Mouse (Mus musculus) embryo, embryonic 10.5 days (tissue): ENCODE measurements around the gene Eapp.
A peak's percentile ranks its signal among the peaks of the same experiment; 100 is the strongest.
"Not testable (repeated sequence)": the region's sequence is repeated elsewhere in the genome, so short reads cannot be mapped to it uniquely, and the experiment has no call there.

ENCODE experiments used
- DNase-seq: peaks from one replicate; pipeline ENCODE4 v3.0.0-alpha.2; 2015; ENCODE audit warnings: low spot score

Gene Eapp

GRCm38 (mm10) chr12:54695511-54696241 is at the start of gene Eapp:
Gene Eapp, minus strand, starts transcription at chr12:54695897.
- DNase-seq, result peak; percentile 99

GRCm38 (mm10) chr12:54738661-54739243 is 43.1 kb upstream of the Eapp start:
- DNase-seq, result not testable (repeated sequence)

DNA sequence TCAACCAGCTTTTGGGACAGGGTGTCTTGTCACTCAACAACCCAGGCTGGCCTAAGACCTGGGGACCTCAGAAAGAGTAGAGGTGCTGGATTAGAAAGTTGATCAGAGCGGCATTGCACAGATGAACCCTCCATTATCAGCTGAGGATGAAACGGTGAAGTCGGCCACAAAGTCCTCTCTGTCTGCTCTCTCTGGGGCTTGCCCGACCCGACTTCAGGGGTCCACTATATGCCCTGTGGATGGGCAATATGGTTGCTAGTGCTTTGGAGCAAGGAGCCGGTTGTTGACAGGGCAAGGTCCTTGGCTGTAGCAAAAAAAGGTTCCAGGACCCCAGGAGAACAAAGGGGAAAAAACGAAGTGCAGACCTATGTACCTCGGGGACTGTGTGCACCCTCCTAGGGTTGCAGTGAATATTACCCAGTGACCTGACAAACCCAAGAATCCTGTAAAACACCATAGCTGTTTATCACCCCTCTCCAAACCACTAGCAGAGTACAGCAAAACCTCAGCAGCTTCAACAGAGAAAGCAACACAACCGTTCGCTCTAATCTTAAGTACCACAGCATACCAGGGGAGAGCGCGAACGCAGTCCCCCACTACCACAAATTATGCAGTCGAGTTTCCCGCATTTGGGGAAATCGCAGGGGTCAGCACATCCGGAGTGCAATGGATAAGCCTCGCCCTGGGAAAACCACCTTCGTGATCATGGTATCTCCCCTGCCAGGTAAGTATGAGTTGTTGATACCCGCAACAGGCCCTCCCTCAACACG is 42.4 kb upstream of the Eapp start:
- DNase-seq, result not testable (repeated sequence)

GRCm38 (mm10) chr12:54734307-54735131 is 38.8 kb upstream of the Eapp start:
- DNase-seq, result not testable (repeated sequence)

GRCm38 (mm10) chr12:54729140-54730059 is 33.7 kb upstream of the Eapp start:
- not testable (repeated sequence) for DNase-seq

- DNase-seq, result not testable (repeated sequence)
Observed at GRCm38 (mm10) chr12:54718871-54719786, 23.4 kb upstream of the Eapp start.

DNA sequence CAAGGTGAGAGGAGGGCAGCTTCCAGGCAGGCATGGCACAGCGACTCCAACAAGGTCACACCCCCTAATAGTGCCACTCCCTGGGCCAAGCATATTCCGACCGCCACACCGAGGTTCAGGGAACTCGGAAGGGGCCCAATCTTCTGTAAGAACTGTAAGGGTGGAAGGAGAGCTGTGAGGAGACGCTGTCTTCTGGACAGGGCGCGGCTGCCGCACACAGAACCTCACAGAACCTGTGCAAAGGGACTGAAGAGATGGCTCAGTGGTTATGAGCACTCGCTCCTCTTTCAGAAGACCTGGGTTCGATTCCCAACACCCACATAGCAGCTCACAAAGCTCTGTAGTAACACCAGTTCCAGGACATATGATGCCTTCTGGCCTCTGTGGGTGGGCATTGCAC is 21.8 kb upstream of the Eapp start:
- not testable (repeated sequence) for DNase-seq

DNA sequence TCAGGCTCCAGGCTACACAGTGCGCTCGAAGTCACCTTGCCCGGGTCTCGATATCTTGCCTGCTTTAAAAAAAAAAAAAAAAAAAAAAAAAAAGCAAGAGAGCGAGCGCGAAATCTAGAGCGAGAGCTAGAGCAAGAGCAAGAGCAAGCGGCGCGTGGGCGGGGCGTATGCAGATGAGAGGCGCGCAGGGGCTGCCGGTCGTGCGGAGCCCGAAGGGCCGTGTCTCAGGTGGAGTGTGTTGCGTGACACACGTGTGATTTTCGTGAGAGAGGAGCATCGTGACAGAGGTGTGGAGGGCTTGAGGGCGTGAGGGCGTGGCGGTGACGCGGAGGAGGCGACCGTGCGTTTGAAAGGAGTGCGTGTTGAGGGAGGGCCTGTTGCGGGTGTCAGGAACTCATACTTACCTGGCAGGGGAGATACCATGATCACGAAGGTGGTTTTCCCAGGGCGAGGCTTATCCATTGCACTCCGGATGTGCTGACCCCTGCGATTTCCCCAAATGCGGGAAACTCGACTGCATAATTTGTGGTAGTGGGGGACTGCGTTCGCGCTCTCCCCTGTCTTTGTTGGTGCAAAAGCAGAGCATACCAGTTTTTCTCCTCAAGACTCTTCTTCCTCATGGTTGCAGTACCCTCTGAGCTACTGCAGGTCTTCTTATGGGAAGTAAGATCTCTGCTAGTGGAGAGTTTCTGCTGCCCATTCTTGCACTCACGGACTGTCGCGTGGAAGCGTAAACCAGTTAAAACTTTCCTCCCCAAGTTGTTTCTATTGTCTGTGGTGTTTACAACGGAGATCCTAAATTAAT is 18.3 kb upstream of the Eapp start:
- DNase-seq, result not testable (repeated sequence)

DNA sequence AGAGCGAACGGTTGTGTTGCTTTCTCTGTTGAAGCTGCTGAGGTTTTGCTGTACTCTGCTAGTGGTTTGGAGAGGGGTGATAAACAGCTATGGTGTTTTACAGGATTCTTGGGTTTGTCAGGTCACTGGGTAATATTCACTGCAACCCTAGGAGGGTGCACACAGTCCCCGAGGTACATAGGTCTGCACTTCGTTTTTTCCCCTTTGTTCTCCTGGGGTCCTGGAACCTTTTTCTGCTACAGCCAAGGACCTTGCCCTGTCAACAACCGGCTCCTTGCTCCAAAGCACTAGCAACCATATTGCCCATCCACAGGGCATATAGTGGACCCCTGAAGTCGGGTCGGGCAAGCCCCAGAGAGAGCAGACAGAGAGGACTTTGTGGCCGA is 14.8 kb upstream of the Eapp start:
- DNase-seq, result not testable (repeated sequence)

GRCm38 (mm10) chr12:54709691-54710493 is 14.2 kb upstream of the Eapp start:
- DNase-seq, result not testable (repeated sequence)

- no peak for DNase-seq
Observed at GRCm38 (mm10) chr12:54699394-54699793, 3.7 kb upstream of the Eapp start.

DNA sequence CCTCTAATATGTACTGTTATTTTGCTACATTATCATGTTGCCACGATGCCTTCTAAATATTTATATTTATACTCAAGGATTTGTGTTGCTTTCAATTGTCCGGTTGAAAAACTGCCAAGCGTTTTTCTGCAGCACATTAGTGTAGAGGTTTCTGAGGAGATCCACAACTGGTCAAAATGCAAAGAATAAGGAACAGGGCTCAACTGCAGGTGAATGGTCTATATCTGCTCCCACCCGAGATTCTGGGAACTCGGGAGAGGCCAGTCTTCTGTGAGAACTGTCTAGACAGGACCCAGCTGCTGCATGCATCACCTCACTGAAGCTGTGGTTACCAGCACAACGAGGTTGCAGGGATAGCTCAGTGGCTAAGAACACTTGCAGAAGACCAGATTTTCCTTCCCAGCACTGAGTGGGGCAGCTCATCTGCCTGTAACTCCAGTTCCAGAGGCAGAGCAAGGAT is 2.1 kb upstream of the Eapp start:
- DNase-seq, result no peak

- peak; percentile 72 for DNase-seq
Observed at GRCm38 (mm10) chr12:54697003-54697597, 1.4 kb upstream of the Eapp start.

DNA sequence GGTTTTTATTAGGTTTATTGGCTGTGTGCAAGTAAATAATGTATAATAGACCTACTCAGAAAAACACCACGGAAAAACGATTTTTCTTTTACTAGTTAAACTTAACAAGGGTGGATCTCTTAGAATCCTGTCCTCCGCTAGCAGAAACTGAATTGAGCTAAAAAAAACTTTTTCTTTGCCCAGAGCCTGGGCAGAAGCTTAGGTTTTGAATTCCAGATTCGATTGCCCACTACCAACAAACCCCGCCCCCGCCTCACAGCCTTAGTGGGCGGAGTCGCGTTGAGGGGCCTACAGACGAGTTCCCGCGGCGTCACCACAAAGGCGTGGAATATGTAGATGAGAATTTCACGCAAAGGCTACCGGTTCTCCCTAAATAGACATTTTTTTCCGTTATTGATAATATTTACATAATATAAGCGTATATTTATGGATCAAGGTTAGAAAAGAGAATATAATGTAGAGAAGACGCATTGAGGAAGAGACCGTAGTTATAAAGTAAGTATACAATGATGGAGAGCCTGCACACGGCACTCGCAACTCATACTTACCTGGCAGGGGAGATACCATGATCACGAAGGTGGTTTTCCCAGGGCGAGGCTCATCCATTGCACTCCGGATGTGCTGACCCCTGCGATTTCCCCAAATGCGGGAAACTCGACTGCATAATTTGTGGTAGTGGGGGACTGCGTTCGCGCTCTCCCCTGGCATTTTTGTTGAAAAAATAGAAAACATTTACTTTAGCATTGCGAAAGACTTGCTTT is 725 bp upstream of the Eapp start:
- peak; percentile 99 for DNase-seq

DNA sequence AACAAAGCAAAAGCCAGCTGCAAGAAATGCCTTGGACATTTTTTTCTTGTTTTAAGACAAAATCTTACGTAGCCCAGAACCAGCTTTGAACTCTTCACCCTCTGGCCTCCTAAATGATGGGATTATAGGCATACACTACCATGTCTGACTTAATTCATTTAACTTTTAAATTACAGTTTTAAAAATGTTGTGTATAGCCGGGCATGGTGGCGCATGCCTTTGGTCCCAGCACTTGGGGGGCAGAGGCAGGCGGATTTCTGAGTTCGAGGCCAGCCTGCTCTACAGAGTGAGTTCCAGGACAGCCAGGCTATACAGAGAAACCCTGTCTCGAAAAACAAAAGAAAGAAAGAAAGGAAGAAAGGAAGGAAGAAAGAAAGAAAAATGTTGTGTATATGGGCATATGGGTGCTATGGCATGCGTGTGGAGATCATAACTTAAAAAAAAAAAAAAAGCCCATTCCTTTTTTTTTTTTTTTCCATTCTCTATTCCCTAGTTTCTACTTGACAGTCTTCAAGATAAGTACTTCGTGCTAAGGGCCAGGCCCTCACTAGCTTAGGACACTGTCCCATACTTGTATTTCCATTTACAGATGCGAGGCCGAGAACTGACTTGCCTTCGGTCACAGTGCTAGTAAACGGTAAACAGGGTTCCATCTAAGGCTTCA is 718 bp downstream of the Eapp start:
- DNase-seq, result no peak

DNA sequence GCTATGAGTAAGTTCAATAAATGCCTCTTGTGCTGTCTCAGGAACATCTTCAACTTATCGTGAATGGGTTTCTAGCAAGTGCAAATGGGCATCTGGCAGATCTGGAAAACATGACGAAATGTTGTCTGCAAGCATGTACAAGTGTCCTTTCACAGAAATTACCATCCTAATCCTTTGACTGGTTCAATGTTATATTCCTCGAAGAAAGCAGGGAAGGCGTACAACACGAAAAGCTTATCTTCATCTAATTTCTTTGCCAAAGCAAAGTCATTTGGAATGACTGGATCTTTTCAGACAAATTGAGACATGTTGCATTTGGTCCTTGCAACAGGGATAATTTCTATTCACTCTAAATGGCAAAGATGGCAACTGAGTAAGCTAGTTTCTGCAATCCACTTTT is 6.6 kb downstream of the Eapp start:
- DNase-seq, result no peak
